Mouse (Mus musculus) heart, adult 2 months (tissue): ENCODE results near the gene Dnm1l.
A peak's percentile ranks its signal among the peaks of the same experiment; 100 is the strongest.

Experiments used
- CTCF ChIP-seq: fragments of 200-600 bp; IDR thresholded peaks from 2 replicates; pipeline ENCODE4 v1.8.1; 2022; ENCODE audit warnings: antibody characterized with exemption, mild to moderate bottlenecking, moderate library complexity
- EP300 ChIP-seq: fragments of 200-500 bp; IDR thresholded peaks from 2 replicates; pipeline ENCODE4 v1.6.1; 2011; ENCODE audit warnings: low read depth, low read length, control low read depth; ENCODE audit not compliant: insufficient read depth

DNA sequence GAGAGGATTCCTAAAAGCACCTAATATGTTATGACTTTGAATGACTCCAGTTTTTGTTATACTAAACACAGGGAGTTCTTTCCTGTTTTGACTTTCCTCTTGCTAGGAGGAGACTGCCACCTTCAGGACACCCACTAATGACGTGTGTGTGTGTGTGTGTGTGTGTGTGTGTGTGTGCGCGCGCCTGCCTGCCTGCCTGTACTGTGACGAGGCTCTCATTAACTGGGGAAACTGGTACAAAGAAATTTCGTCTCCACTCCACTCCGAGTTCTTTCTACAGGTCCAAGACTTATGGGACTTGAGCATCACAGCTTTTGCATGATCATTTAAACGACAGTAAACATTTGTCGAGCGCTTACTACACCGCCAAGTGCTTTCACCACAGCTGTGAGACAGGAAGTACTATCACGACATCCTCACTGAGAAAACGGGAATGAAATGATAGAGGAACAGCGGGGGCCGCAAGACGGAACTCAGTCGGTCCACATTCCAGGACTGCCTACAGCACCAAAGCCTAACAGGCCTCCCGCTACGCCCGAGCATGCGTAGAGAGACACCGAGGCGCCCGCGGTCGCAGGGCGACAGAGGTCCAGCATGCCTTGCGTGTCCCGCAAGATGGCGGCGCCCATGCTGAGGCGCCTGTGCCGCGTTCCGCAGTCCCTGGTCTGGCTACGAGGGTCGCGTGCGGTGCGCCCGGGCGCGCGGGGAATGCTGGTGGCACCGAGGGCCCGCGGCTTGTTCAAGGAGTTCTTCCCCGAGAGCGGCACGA, 56.2 kb downstream of the Dnm1l start, which contains the start of gene Yars2:
- TF ChIP-seq EP300 (peak; percentile 34; the same call in 1 of the 2 replicates), CTCF (peak; percentile 62)
